Mouse (Mus musculus) ES-E14 (cell line): ENCODE results near the gene Slc7a15. TPM values are rescaled to one million over a fixed set of nuclear protein-coding genes. Genes with fewer than 3 reads are reported as not detected.

ENCODE experiments used
- DNase-seq: peaks from one replicate; pipeline ENCODE4 v3.0.0-alpha.2; 2013; ENCODE audit warnings: low read depth, low spot score
- H3K27ac ChIP-seq: 2 replicates; pipeline ENCODE4 v1.5.1; 2012; ENCODE audit warnings: low read depth, mild to moderate bottlenecking, low read length, moderate library complexity, mixed read lengths; ENCODE audit not compliant: poor library complexity, insufficient read depth, severe bottlenecking
- H3K36me3 ChIP-seq: 2 replicates; pipeline ENCODE4 v1.6.1; 2012; ENCODE audit warnings: mild to moderate bottlenecking, low read length, moderate library complexity, mixed read lengths; ENCODE audit not compliant: control insufficient read depth, poor library complexity, insufficient read depth, severe bottlenecking
- H3K4me1 ChIP-seq, 2 experiments: fragments of 150-350 bp in 1 of 2; sonication (generic) in 1 of 2; 2 replicates each; pipeline ENCODE4 v1.6.1; 2012; ENCODE audit warnings: low read length in 2 of 2, mild to moderate bottlenecking in 1 of 2, mixed read lengths in 1 of 2; ENCODE audit not compliant: control insufficient read depth in 2 of 2, insufficient read depth in 2 of 2, poor library complexity in 1 of 2
- H3K4me3 ChIP-seq, 2 experiments: fragments of 150-350 bp in 1 of 2; sonication (generic) in 1 of 2; 2 replicates each; pipeline ENCODE4 v1.5.1; 2012; ENCODE audit warnings: low read length in 2 of 2, low read depth in 1 of 2, mild to moderate bottlenecking in 1 of 2, mixed read lengths in 1 of 2; ENCODE audit not compliant: insufficient read depth in 1 of 2, poor library complexity in 1 of 2, severe bottlenecking in 1 of 2
- H3K9ac ChIP-seq: 2 replicates; pipeline ENCODE4 v1.6.1; 2012; ENCODE audit warnings: low read depth, mild to moderate bottlenecking, low read length, mixed read lengths; ENCODE audit not compliant: poor library complexity, insufficient read depth, severe bottlenecking
- H3K9me3 ChIP-seq: fragments of 150-350 bp; sonication (generic); 2 replicates; pipeline ENCODE4 v1.6.1; 2012; ENCODE audit warnings: low read depth, mild to moderate bottlenecking, low read length; ENCODE audit not compliant: control insufficient read depth, insufficient read depth
- CHD2 ChIP-seq: IDR thresholded peaks from 2 replicates; pipeline ENCODE4 v1.6.1; 2014; ENCODE audit warnings: mild to moderate bottlenecking, low read depth, low read length, inconsistent platforms
- HCFC1 ChIP-seq: IDR thresholded peaks from 2 replicates; pipeline ENCODE4 v1.6.1; 2012; ENCODE audit warnings: low read length, inconsistent platforms, borderline replicate concordance; ENCODE audit not compliant: insufficient read depth
- MAFK ChIP-seq: IDR thresholded peaks from 2 replicates; pipeline ENCODE4 v1.6.1; 2014; ENCODE audit warnings: mild to moderate bottlenecking, low read depth, low read length, inconsistent platforms; ENCODE audit not compliant: insufficient read depth
- ZC3H11A ChIP-seq: IDR thresholded peaks from 2 replicates; pipeline ENCODE4 v1.6.1; 2012; ENCODE audit warnings: low read depth, mild to moderate bottlenecking, inconsistent platforms, low read length, borderline replicate concordance
- ZNF384 ChIP-seq: IDR thresholded peaks from 2 replicates; pipeline ENCODE4 v1.6.1; 2012; ENCODE audit warnings: low read depth, low read length, inconsistent platforms
- in situ Hi-C, 2 experiments: fragments of 600-800 bp; cut with MboI; formaldehyde crosslinking; loops; one replicate each; pipeline ENCODE4 v1.15.1; 2025; ENCODE audit warnings: low sequenced_read_pairs in 2 of 2, inconsistent platforms in 1 of 2; ENCODE audit not compliant: unreplicated experiment in 2 of 2
- total RNA-seq: library from RNA; depleted of rRNA; stranded (reverse); fragments of 300-350 nt; gene quantifications from 2 replicates; pipeline ENCODE4 v1.2.3, GENCODE M21; 2012; rRNA removed

Slc7a15 gene
- total RNA-seq, 1 experiment, result 0.18 TPM

GRCm38 (mm10) chr12:8485247-8485646 lies 113.6 kb downstream of the Slc7a15 start:
- H3K4me1 ChIP-seq, result no peaks in the 10 kb centered on the region
- H3K9ac ChIP-seq, result no peak overlapping the region
- no peaks in the 10 kb centered on the region for H3K36me3 ChIP-seq
- in situ Hi-C loops, result no loop called here
- H3K27ac ChIP-seq, result no peak overlapping the region
- no peak overlapping the region for H3K4me3 ChIP-seq
- TF ChIP-seq ZNF384 (no peak), ZC3H11A (no peak)
- no peaks in the 10 kb centered on the region for H3K9me3 ChIP-seq
- no peak for DNase-seq

GRCm38 (mm10) chr12:8482169-8482568 lies 116.7 kb downstream of the Slc7a15 start:
- in situ Hi-C loops, result no loop called here
- no peaks in the 10 kb centered on the region for H3K9me3 ChIP-seq
- DNase-seq, result no peak
- no peak for TF ChIP-seq HCFC1
- TF ChIP-seq ZC3H11A, result no peak
- no peak for TF ChIP-seq ZNF384
- no peak for TF ChIP-seq MAFK
- TF ChIP-seq CHD2, result no peak
- no peak overlapping the region for H3K27ac ChIP-seq
- H3K36me3 ChIP-seq, result no peaks in the 10 kb centered on the region
- no peak overlapping the region for H3K9ac ChIP-seq
- H3K4me3 ChIP-seq, result no peak overlapping the region
- H3K4me1 ChIP-seq, result no peaks in the 10 kb centered on the region

Other genes starting within 250 kb of the Slc7a15 start
- 29.4 and 43.6 TPM in 2 replicates for gene Rhob, start 99.1 kb downstream of the Slc7a15 start, total RNA-seq
- gene Pum2, start 75.1 kb upstream of the Slc7a15 start, total RNA-seq, result 74.8 and 75.2 TPM in 2 replicates
- 70.7 and 112 TPM in 2 replicates for gene Sdc1, start 172.3 kb upstream of the Slc7a15 start, total RNA-seq